Mouse (Mus musculus): ENCODE measurements at regions not wholly inside any gene's neighbourhood (a gene's known extent, or its start where the extent isn't known, plus 50 kb on each side); places are given as distances from the start of the nearest gene placed in this dataset.

- in situ Hi-C loops (cut with MboI, MseI): loop anchor here (25.0 kb wide), 1 partner anchor 840 kb away; no protein-coding TSS in a partner anchor
Measured at GRCm38 (mm10) chr4:54602513-54603205, 342.2 kb upstream of the Zfp462 start.

- in situ Hi-C loops (cut with MboI, MseI): loop anchor here (25.0 kb wide), 1 partner anchor 848 kb away; no protein-coding TSS in a partner anchor
Measured at GRCm38 (mm10) chr4:54610101-54610500, 334.7 kb upstream of the Zfp462 start.

GRCm38 (mm10) chr4:54611990-54612980 lies 332.6 kb upstream of the Zfp462 start:
- in situ Hi-C loops (cut with MboI, MseI): loop anchor here (25.0 kb wide), 1 partner anchor 850 kb away; no protein-coding TSS in a partner anchor

GRCm38 (mm10) chr4:54613076-54613475 lies 331.8 kb upstream of the Zfp462 start:
- in situ Hi-C loops (cut with MboI, MseI): loop anchor here (25.0 kb wide), 1 partner anchor 851 kb away; no protein-coding TSS in a partner anchor

- in situ Hi-C loops (cut with MboI, MseI): loop anchor here (25.0 kb wide), 1 partner anchor 851 kb away; no protein-coding TSS in a partner anchor
Measured at GRCm38 (mm10) chr4:54613611-54614010, 331.2 kb upstream of the Zfp462 start.

- in situ Hi-C loops (cut with MboI, MseI): loop anchor here (25.0 kb wide), 1 partner anchor 854 kb away; no protein-coding TSS in a partner anchor
Measured at GRCm38 (mm10) chr4:54615886-54616285, 329.0 kb upstream of the Zfp462 start.

GRCm38 (mm10) chr4:54624024-54624873 lies 320.6 kb upstream of the Zfp462 start:
- in situ Hi-C loops (cut with MboI, MseI): loop anchor here (25.0 kb wide), 1 partner anchor 862 kb away; no protein-coding TSS in a partner anchor

- in situ Hi-C loops (cut with MboI, MseI): no loop called here
Measured at GRCm38 (mm10) chr4:54636986-54637641, 307.7 kb upstream of the Zfp462 start.

- in situ Hi-C loops (cut with MboI, MseI): no loop called here
Measured at GRCm38 (mm10) chr4:54646033-54646432, 298.8 kb upstream of the Zfp462 start.

- in situ Hi-C loops (cut with MboI, MseI): no loop called here
Measured at GRCm38 (mm10) chr4:54646459-54646858, 298.4 kb upstream of the Zfp462 start.

GRCm38 (mm10) chr4:54648254-54648653 lies 296.6 kb upstream of the Zfp462 start:
- in situ Hi-C loops (cut with MboI, MseI): no loop called here

- in situ Hi-C loops (cut with MboI, MseI): no loop called here
Measured at GRCm38 (mm10) chr4:54651646-54652110, 293.2 kb upstream of the Zfp462 start.

GRCm38 (mm10) chr4:54652111-54653021 lies 292.5 kb upstream of the Zfp462 start:
- in situ Hi-C loops (cut with MboI, MseI): no loop called here

- in situ Hi-C loops (cut with MboI, MseI): no loop called here
Measured at GRCm38 (mm10) chr4:54653097-54653776, 291.6 kb upstream of the Zfp462 start.

Data from T-helper 1 cell (primary cell).